Mouse (Mus musculus) MEL (cell line): ENCODE measurements around the gene Pitpnb. TPM values are rescaled to one million over a fixed set of nuclear protein-coding genes. Genes with fewer than 3 reads are reported as not detected.

Experiments used
- DNase-seq: peaks from one replicate; pipeline ENCODE4 v3.0.0; 2011; ENCODE audit warnings: low read depth, low spot score
- H3K27ac ChIP-seq: 2 replicates; pipeline ENCODE4 v1.5.1; 2012; ENCODE audit warnings: low read depth, mild to moderate bottlenecking, control low read depth, low read length, moderate library complexity; ENCODE audit not compliant: control insufficient read depth
- H3K27me3 ChIP-seq, 2 experiments: fragments of 150-350 bp in 1 of 2; sonication (generic) in 1 of 2; 2 replicates each; pipeline ENCODE4 v1.6.1; 2012; ENCODE audit warnings: low read length in 2 of 2, mild to moderate bottlenecking in 2 of 2, improper control_type of control experiment in 1 of 2, moderate library complexity in 1 of 2; ENCODE audit not compliant: insufficient read depth in 2 of 2, control insufficient read depth in 1 of 2
- H3K36me3 ChIP-seq, 2 experiments: 2 replicates each; pipeline ENCODE4 v1.6.1; 2012 to 2014; ENCODE audit warnings: low read length in 2 of 2, improper control_type of control experiment in 1 of 2, inconsistent platforms in 1 of 2, mild to moderate bottlenecking in 1 of 2; ENCODE audit not compliant: insufficient read depth in 2 of 2, control insufficient read depth in 1 of 2
- H3K4me1 ChIP-seq, 2 experiments: fragments of 150-350 bp in 1 of 2; sonication (generic) in 1 of 2; 2 replicates each; pipeline ENCODE4 v1.6.1; 2012; ENCODE audit warnings: low read length in 2 of 2, improper control_type of control experiment in 1 of 2, mild to moderate bottlenecking in 1 of 2; ENCODE audit not compliant: insufficient read depth in 2 of 2, control insufficient read depth in 1 of 2
- H3K4me3 ChIP-seq, 2 experiments: fragments of 150-350 bp in 1 of 2; sonication (generic) in 1 of 2; 2 replicates each; pipeline ENCODE4 v1.5.1; 2012; ENCODE audit warnings: low read depth in 2 of 2, low read length in 2 of 2, mild to moderate bottlenecking in 2 of 2, moderate library complexity in 2 of 2, control low read depth in 1 of 2, improper control_type of control experiment in 1 of 2; ENCODE audit not compliant: control insufficient read depth in 1 of 2, insufficient read depth in 1 of 2
- H3K79me2 ChIP-seq: 2 replicates; pipeline ENCODE4 v1.6.1; 2012; ENCODE audit warnings: mild to moderate bottlenecking, low read length, moderate library complexity; ENCODE audit not compliant: control insufficient read depth, poor library complexity, insufficient read depth
- H3K9ac ChIP-seq: 2 replicates; pipeline ENCODE4 v1.6.1; 2012; ENCODE audit warnings: low read depth, mild to moderate bottlenecking, control low read depth, low read length, moderate library complexity; ENCODE audit not compliant: control insufficient read depth, poor library complexity, severe bottlenecking
- H3K9me3 ChIP-seq: fragments of 150-350 bp; sonication (generic); replicated peaks from 2 replicates; pipeline ENCODE4 v1.6.1; 2012; ENCODE audit warnings: mild to moderate bottlenecking, low read length, improper control_type of control experiment, moderate library complexity; ENCODE audit not compliant: insufficient read depth
- BHLHE40 ChIP-seq: IDR thresholded peaks from 2 replicates; pipeline ENCODE4 v1.6.1; 2012; ENCODE audit warnings: low read depth, mild to moderate bottlenecking, inconsistent platforms, low read length, improper control_type of control experiment, borderline replicate concordance
- CHD1 ChIP-seq: IDR thresholded peaks from 2 replicates; pipeline ENCODE4 v1.6.1; 2012; ENCODE audit warnings: low read depth, mild to moderate bottlenecking, inconsistent platforms, low read length, improper control_type of control experiment
- CHD2 ChIP-seq: IDR thresholded peaks from 2 replicates; pipeline ENCODE4 v1.6.1; 2011; ENCODE audit warnings: low read length, improper control_type of control experiment
- E2F4 ChIP-seq: IDR thresholded peaks from 2 replicates; pipeline ENCODE4 v1.6.1; 2011; ENCODE audit warnings: low read depth, low read length, improper control_type of control experiment, borderline replicate concordance
- EP300 ChIP-seq, 2 experiments: IDR thresholded peaks; 2 replicates each; pipeline ENCODE4 v1.6.1; 2011; ENCODE audit warnings: improper control_type of control experiment in 2 of 2, low read length in 2 of 2, low read depth in 1 of 2, mild to moderate bottlenecking in 1 of 2
- ETS1 ChIP-seq: IDR thresholded peaks from 2 replicates; pipeline ENCODE4 v1.6.1; 2012; ENCODE audit warnings: low read depth, mild to moderate bottlenecking, inconsistent platforms, low read length, improper control_type of control experiment, moderate library complexity
- GABPA ChIP-seq: IDR thresholded peaks from 2 replicates; pipeline ENCODE4 v1.6.1; 2012; ENCODE audit warnings: low read depth, mild to moderate bottlenecking, inconsistent platforms, low read length, improper control_type of control experiment, moderate library complexity
- GATA1 ChIP-seq: IDR thresholded peaks from 2 replicates; pipeline ENCODE4 v1.6.1; 2011; ENCODE audit warnings: low read depth, low read length, improper control_type of control experiment
- HCFC1 ChIP-seq: IDR thresholded peaks from 2 replicates; pipeline ENCODE4 v1.6.1; 2012; ENCODE audit warnings: low read depth, mild to moderate bottlenecking, inconsistent platforms, low read length, improper control_type of control experiment, moderate library complexity
- JUND ChIP-seq: IDR thresholded peaks from 2 replicates; pipeline ENCODE4 v1.6.1; 2011; ENCODE audit warnings: low read depth, mild to moderate bottlenecking, improper control_type of control experiment, low read length
- KAT2A ChIP-seq: conservative IDR thresholded peaks from 2 replicates; pipeline ENCODE4 v1.6.1; 2012; ENCODE audit warnings: low read depth, low read length, improper control_type of control experiment, inconsistent platforms
- MAFK ChIP-seq: IDR thresholded peaks from 2 replicates; pipeline ENCODE4 v1.6.1; 2011; ENCODE audit warnings: low read depth, mild to moderate bottlenecking, low read length, improper control_type of control experiment, borderline replicate concordance
- MAX ChIP-seq: IDR thresholded peaks from 2 replicates; pipeline ENCODE4 v1.6.1; 2011; ENCODE audit warnings: low read length, improper control_type of control experiment
- MAZ ChIP-seq: IDR thresholded peaks from 2 replicates; pipeline ENCODE4 v1.6.1; 2012; ENCODE audit warnings: low read depth, mild to moderate bottlenecking, inconsistent platforms, low read length, improper control_type of control experiment
- MEF2A ChIP-seq: IDR thresholded peaks from 2 replicates; pipeline ENCODE4 v1.6.1; 2014; ENCODE audit warnings: low read depth, mild to moderate bottlenecking, inconsistent platforms, low read length, improper control_type of control experiment; ENCODE audit not compliant: poor library complexity, insufficient replicate concordance, severe bottlenecking; ENCODE audit errors: extremely low read depth
- MXI1 ChIP-seq: IDR thresholded peaks from 2 replicates; pipeline ENCODE4 v1.6.1; 2011; ENCODE audit warnings: mild to moderate bottlenecking, low read depth, low read length, improper control_type of control experiment
- MYC ChIP-seq: IDR thresholded peaks from 2 replicates; pipeline ENCODE4 v1.6.1; 2011; ENCODE audit warnings: low read depth, mild to moderate bottlenecking, low read length, improper control_type of control experiment, moderate library complexity
- NELFE ChIP-seq: IDR thresholded peaks from 2 replicates; pipeline ENCODE4 v1.6.1; 2011; ENCODE audit warnings: low read depth, low read length, improper control_type of control experiment
- NRF1 ChIP-seq: IDR thresholded peaks from 2 replicates; pipeline ENCODE4 v1.6.1; 2014; ENCODE audit warnings: low read depth, mild to moderate bottlenecking, inconsistent platforms, low read length, improper control_type of control experiment, moderate library complexity; ENCODE audit not compliant: poor library complexity, insufficient read depth, severe bottlenecking
- POLR2A ChIP-seq, 2 experiments: IDR thresholded peaks; 2 replicates each; pipeline ENCODE4 v1.6.1; 2011 to 2012; ENCODE audit warnings: low read length in 2 of 2, mild to moderate bottlenecking in 2 of 2, control low read depth in 1 of 2, improper control_type of control experiment in 1 of 2, low read depth in 1 of 2, moderate library complexity in 1 of 2; ENCODE audit not compliant: control insufficient read depth in 1 of 2, insufficient read depth in 1 of 2, poor library complexity in 1 of 2
- POLR2AphosphoS2 ChIP-seq: IDR thresholded peaks from 2 replicates; pipeline ENCODE4 v1.6.1; 2011; ENCODE audit warnings: low read length, improper control_type of control experiment
- RCOR1 ChIP-seq: IDR thresholded peaks from 2 replicates; pipeline ENCODE4 v1.6.1; 2012; ENCODE audit warnings: low read depth, mild to moderate bottlenecking, inconsistent platforms, low read length, improper control_type of control experiment
- SIN3A ChIP-seq: IDR thresholded peaks from 2 replicates; pipeline ENCODE4 v1.6.1; 2012; ENCODE audit warnings: low read length, improper control_type of control experiment, inconsistent platforms
- SMC3 ChIP-seq: IDR thresholded peaks from 2 replicates; pipeline ENCODE4 v1.6.1; 2011; ENCODE audit warnings: low read depth, low read length, improper control_type of control experiment
- TCF12 ChIP-seq: IDR thresholded peaks from 2 replicates; pipeline ENCODE4 v1.6.1; 2014; ENCODE audit warnings: low read depth, mild to moderate bottlenecking, inconsistent platforms, low read length, improper control_type of control experiment, moderate library complexity
- UBTF ChIP-seq: IDR thresholded peaks from 2 replicates; pipeline ENCODE4 v1.6.1; 2012; ENCODE audit warnings: low read depth, mild to moderate bottlenecking, inconsistent platforms, low read length, improper control_type of control experiment, moderate library complexity, borderline replicate concordance; ENCODE audit not compliant: insufficient read depth
- USF2 ChIP-seq, 2 experiments: IDR thresholded peaks; 2 replicates each; pipeline ENCODE4 v1.6.1; 2011 to 2012; ENCODE audit warnings: improper control_type of control experiment in 2 of 2, low read length in 2 of 2, borderline replicate concordance in 1 of 2, inconsistent platforms in 1 of 2, low read depth in 1 of 2, mild to moderate bottlenecking in 1 of 2; ENCODE audit not compliant: insufficient read depth in 1 of 2
- ZC3H11A ChIP-seq: IDR thresholded peaks from 2 replicates; pipeline ENCODE4 v1.6.1; 2012; ENCODE audit warnings: low read depth, mild to moderate bottlenecking, inconsistent platforms, low read length, improper control_type of control experiment
- ZKSCAN1 ChIP-seq: IDR thresholded peaks from 2 replicates; pipeline ENCODE4 v1.6.1; 2012; ENCODE audit warnings: low read depth, mild to moderate bottlenecking, inconsistent platforms, low read length, improper control_type of control experiment, moderate library complexity
- ZMIZ1 ChIP-seq: IDR thresholded peaks from 2 replicates; pipeline ENCODE4 v1.6.1; 2012; ENCODE audit warnings: low read depth, mild to moderate bottlenecking, inconsistent platforms, low read length, improper control_type of control experiment, moderate library complexity
- ZNF384 ChIP-seq: IDR thresholded peaks from 2 replicates; pipeline ENCODE4 v1.6.1; 2012; ENCODE audit warnings: low read depth, mild to moderate bottlenecking, inconsistent platforms, low read length, improper control_type of control experiment
- polyA plus RNA-seq, 2 experiments: library from polyadenylated mRNA; stranded (reverse) in 1 of 2; unstranded in 1 of 2; fragments of >175 nt in 1 of 2; fragments of >200 nt in 1 of 2; gene quantifications; 2 replicates each; pipeline versions ENCODE4 v1.2.1 to v1.2.4; 2012; ENCODE audit warnings: low replicate concordance in 2 of 2, low read depth in 1 of 2; ENCODE audit not compliant: insufficient read length in 2 of 2, insufficient read depth in 1 of 2, missing spikeins in 1 of 2
- total RNA-seq: library from RNA; depleted of rRNA; stranded (reverse); fragments of 300-350 nt; gene quantifications from 2 replicates; pipeline ENCODE4 v1.2.3, GENCODE M21; 2012

The Pitpnb gene
- total and polyA plus RNA-seq, 3 experiments: 21.8 to 111 (median 88.5) TPM

- TF ChIP-seq JUND (no peak), ZNF384 (no peak), CHD1 (no peak), MAX (no peak), SMC3 (no peak), KAT2A (no peak), NRF1 (no peak), BHLHE40 (no peak), UBTF (no peak), USF2 (IDR thresholded peaks at IDR 0.05; ENCODE audit: borderline replicate concordance in 1 of 2, insufficient read depth in 1 of 2, low read depth in 1 of 2, low read length in 2 of 2) (no peak), ZMIZ1 (no peak), MEF2A (no peak), NELFE (no peak), CHD2 (no peak), RCOR1 (no peak), GABPA (no peak), MYC (no peak), POLR2AphosphoS2 (no peak), TCF12 (no peak)
- no peaks in the 10 kb centered on the region for H3K27me3 ChIP-seq
- H3K9ac ChIP-seq: no peak overlapping the region
- H3K4me3 ChIP-seq: no peak overlapping the region
- DNase-seq: no peak
- H3K79me2 ChIP-seq: no peaks in the 10 kb centered on the region
- H3K36me3 ChIP-seq: peaks cover 0 to 31% of the 10 kb centered on the region in 2 experiments; a peak in 2 of 4 replicates
- no peak overlapping the region for H3K27ac ChIP-seq
- H3K9me3 ChIP-seq: no peaks in the 10 kb centered on the region
- H3K4me1 ChIP-seq: no peaks in the 10 kb centered on the region
Measured at GRCm38 (mm10) chr5:111367937-111368517, 37.5 kb downstream of the Pitpnb start.

GRCm38 (mm10) chr5:111368576-111368975 lies 38.0 kb downstream of the Pitpnb start:
- Histone ChIP-seq H3K4me3 (no peak overlapping the region), H3K27me3 (no peaks in the 10 kb centered on the region), H3K36me3 (peaks cover 0 to 29% of the 10 kb centered on the region in 2 experiments; a peak in 2 of 4 replicates), H3K9ac (no peak overlapping the region), H3K27ac (no peak overlapping the region), H3K4me1 (no peaks in the 10 kb centered on the region), H3K9me3 (no peaks in the 10 kb centered on the region), H3K79me2 (no peaks in the 10 kb centered on the region)
- no peak for DNase-seq
- TF ChIP-seq POLR2A (IDR thresholded peaks at IDR 0.05; ENCODE audit: control insufficient read depth in 1 of 2, insufficient read depth in 1 of 2, low read depth in 1 of 2, low read length in 2 of 2, poor library complexity in 1 of 2): no peak
- no peak for TF ChIP-seq MAZ
- TF ChIP-seq JUND: no peak
- TF ChIP-seq GATA1: no peak
- TF ChIP-seq ZNF384: no peak
- TF ChIP-seq KAT2A: no peak
- TF ChIP-seq NELFE: no peak
- no peak for TF ChIP-seq ZC3H11A
- TF ChIP-seq MAFK: no peak
- TF ChIP-seq E2F4: no peak
- TF ChIP-seq NRF1: no peak
- no peak for TF ChIP-seq SIN3A
- no peak for TF ChIP-seq EP300 (IDR thresholded peaks at IDR 0.05; ENCODE audit: low read depth in 1 of 2, low read length in 2 of 2)
- no peak for TF ChIP-seq GABPA
- no peak for TF ChIP-seq MXI1
- TF ChIP-seq UBTF: no peak
- no peak for TF ChIP-seq HCFC1
- TF ChIP-seq ETS1: no peak
- no peak for TF ChIP-seq ZKSCAN1
- TF ChIP-seq MAX: no peak
